Mouse (Mus musculus): ENCODE measurements at regions not wholly inside any gene's neighbourhood (a gene's known extent, or its start where the extent isn't known, plus 50 kb on each side); places are given as distances from the start of the nearest gene placed in this dataset.

- no peak for DNase-seq
Measured at GRCm38 (mm10) chr13:54895981-54896380, 53.2 kb upstream of the Unc5a start.

Measured in kidney, postnatal 25 days (tissue).